Mouse (Mus musculus) urinary bladder, adult 18-20 months (tissue): ENCODE data around the gene Vstm2a.

Experiments
- DNase-seq, 2 experiments: peaks; one replicate each; pipeline ENCODE4 v3.0.0; 2022; ENCODE audit warnings: low spot score in 2 of 2, mixed read lengths in 2 of 2

Gene Vstm2a

DNA sequence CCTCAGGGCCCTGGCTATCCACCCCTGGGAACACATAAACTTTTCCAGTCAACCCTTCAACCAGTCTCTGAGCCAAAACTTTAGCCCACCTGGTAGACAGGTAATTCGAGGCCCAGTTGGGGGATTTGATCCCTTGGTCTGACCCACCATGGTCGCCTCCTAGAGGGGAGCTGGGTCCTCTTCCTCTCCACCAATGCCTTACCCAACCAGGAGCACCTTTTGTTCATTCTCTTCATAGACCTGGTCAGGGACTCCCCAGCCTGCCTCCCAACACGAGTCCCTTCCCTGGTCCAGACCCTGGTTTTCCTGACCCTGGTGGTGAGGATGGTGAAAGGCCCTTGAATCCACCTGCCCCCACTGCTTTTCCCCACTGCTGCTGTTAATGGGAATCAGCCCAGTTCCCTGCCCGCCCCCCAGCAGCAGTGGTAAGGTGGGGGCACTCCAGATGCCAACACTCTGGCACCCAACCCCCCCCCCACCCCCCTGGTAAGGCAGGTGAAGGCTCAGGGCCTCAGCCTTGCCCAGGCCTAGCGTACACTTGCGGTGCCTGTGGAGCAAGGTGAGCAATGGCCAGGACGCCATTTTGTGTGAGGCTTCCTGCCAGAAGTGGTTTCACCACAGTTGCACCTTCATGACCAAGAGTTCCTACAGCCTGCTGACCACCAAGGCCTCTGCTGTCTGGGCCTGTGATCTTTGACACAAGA is 182.2 kb downstream of the Vstm2a start:
- DNase-seq = no peak
